Mouse (Mus musculus): ENCODE measurements at regions not wholly inside any gene's neighbourhood (a gene's known extent, or its start where the extent isn't known, plus 50 kb on each side); places are given as distances from the start of the nearest gene placed in this dataset.

GRCm38 (mm10) chr14:99516703-99517102, 218.2 kb downstream of the Klf5 start:
- intact Hi-C loops (cut with DNase I) = no loop called here
- no peak for DNase-seq

GRCm38 (mm10) chr14:99520343-99520742, 221.9 kb downstream of the Klf5 start:
- DNase-seq = no peak
- intact Hi-C loops (cut with DNase I) = no loop called here

GRCm38 (mm10) chr14:99521954-99522523, 223.5 kb downstream of the Klf5 start:
- intact Hi-C loops (cut with DNase I) = no loop called here
- DNase-seq = no peak

- intact Hi-C loops (cut with DNase I) = no loop called here
- DNase-seq = no peak
These were observed 237.3 kb downstream of the Klf5 start for GRCm38 (mm10) chr14:99535781-99536180.

- intact Hi-C loops (cut with DNase I) = no loop called here
These were observed 238.8 kb downstream of the Klf5 start for GRCm38 (mm10) chr14:99537286-99537685.

DNA sequence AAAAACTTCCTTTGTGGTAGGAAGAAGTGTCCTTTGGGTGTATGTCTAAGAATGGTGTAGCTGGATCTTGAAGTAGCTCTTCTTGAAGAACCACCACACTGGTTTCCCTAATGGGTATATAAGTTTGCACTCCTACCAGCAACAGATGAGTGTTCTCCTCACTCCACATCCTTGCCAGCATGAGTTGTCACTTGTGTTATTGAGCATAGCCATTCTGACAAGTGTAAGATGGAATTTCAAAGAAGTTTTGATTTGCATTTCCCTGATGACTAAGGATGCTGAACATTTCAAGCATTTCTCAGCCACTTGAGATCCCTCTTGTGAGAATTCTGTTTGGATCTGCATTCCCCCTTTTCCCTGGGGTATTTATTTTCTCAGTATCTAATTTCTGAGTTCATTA, 243.2 kb downstream of the Klf5 start:
- DNase-seq = no peak
- intact Hi-C loops (cut with DNase I) = no loop called here

More at GRCm38 (mm10) chr14:99537286-99537685, 238.8 kb downstream of the Klf5 start:
- DNase-seq = no peak

GRCm38 (mm10) chr14:99547931-99548330, 249.4 kb downstream of the Klf5 start:
- intact Hi-C loops (cut with DNase I) = no loop called here

GRCm38 (mm10) chr14:99548363-99549248, 250.1 kb downstream of the Klf5 start:
- no peak for DNase-seq

More at GRCm38 (mm10) chr14:99547931-99548330, 249.4 kb downstream of the Klf5 start:
- no peak for DNase-seq

GRCm38 (mm10) chr14:99564024-99564423, 265.5 kb downstream of the Klf5 start:
- DNase-seq = no peak
- intact Hi-C loops (cut with DNase I) = no loop called here

More at GRCm38 (mm10) chr14:99548363-99549248, 250.1 kb downstream of the Klf5 start:
- intact Hi-C loops (cut with DNase I) = no loop called here

- DNase-seq = no peak
- intact Hi-C loops (cut with DNase I) = no loop called here
These were observed 275.7 kb downstream of the Klf5 start for GRCm38 (mm10) chr14:99574146-99574545.

- intact Hi-C loops (cut with DNase I) = no loop called here
- DNase-seq = peak in 1 of 2 experiments; percentile 9
These were observed 280.2 kb downstream of the Klf5 start for GRCm38 (mm10) chr14:99578665-99579064.

GRCm38 (mm10) chr14:99579271-99579759, 280.8 kb downstream of the Klf5 start:
- no peak for DNase-seq
- intact Hi-C loops (cut with DNase I) = no loop called here

GRCm38 (mm10) chr14:99579765-99580266, 281.3 kb downstream of the Klf5 start:
- intact Hi-C loops (cut with DNase I) = no loop called here
- DNase-seq = no peak

- intact Hi-C loops (cut with DNase I) = no loop called here
- DNase-seq = no peak
These were observed 285.7 kb downstream of the Klf5 start for GRCm38 (mm10) chr14:99584144-99584543.

DNA sequence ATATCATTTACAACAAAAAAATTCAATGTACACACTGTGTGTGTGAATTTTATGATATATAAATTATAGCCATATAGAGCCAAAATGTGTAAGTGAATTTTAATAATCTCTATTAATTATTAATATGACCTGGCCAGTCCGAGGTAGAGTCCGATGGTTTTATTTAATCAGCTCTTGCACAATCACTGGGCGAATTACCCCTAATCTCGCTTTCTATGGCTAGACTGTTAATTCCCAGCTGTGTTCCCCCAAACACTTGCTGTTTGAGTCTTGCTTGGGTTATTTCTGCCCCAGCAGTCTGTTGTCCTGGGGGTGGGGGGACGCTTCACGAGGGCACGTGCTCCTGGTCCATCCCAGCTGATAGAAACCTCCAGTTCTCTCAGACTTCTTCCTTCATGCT, 287.5 kb downstream of the Klf5 start:
- no peak for DNase-seq
- intact Hi-C loops (cut with DNase I) = no loop called here

- DNase-seq = no peak
- intact Hi-C loops (cut with DNase I) = no loop called here
These were observed 292.5 kb downstream of the Klf5 start for GRCm38 (mm10) chr14:99590854-99591470.

DNA sequence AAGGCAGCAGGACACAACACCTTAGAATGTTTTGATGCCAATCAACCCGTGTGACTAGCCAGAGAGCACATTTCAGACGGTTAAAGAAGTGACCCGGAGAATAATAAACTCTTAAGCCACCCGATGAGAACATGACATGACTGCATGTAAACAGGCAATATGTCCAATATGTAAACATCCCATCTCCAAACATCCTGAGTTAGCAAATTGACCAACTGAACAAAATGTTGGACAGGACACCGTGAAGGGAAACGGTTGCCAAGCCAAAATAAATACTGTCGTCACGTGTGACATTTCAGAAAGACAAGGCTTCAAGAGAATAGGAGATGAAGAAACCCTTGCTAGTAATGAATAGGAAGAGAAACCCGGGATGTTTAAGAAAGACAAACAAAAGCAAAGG, 294.4 kb downstream of the Klf5 start:
- intact Hi-C loops (cut with DNase I) = no loop called here
- no peak for DNase-seq

DNA sequence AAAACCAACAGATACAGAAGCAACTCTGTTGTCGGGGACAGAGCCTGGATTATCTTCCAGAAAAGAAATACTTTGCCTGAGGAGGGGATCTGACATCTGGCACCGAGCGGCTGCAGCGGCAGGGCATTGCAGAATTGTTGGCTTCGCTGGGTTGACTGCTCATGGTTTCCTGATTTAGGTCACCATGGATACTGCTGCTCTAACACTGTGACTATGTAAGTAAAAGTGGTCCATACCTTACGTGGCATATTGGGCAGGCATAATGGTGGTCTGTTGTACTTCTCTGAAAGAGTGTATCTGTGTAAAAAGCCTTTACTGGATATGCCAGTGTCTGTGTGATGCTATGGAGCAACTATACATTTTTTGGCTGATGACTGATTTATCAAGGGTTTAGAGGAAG, 295.4 kb downstream of the Klf5 start:
- intact Hi-C loops (cut with DNase I) = no loop called here
- no peak for DNase-seq

DNA sequence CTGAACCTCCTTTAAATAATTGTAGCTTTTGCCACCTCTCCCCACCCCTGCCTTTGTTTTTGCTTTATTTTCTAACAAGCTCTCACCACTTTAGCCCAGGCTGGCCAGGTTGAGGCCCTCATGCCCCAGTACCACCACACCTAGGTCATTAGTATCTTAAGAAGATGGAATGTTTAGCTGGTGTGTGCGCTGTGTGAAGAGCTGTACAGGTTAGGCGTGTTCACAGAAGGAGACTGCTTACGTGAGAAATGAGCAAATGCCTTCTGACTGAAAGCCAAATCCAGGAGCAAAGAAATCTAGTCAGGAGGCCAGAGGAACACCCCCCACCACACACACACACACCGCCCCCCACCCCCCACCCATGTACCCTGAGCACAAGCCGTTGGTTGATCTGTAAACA, 303.4 kb downstream of the Klf5 start:
- no peak for DNase-seq
- intact Hi-C loops (cut with DNase I) = no loop called here

DNA sequence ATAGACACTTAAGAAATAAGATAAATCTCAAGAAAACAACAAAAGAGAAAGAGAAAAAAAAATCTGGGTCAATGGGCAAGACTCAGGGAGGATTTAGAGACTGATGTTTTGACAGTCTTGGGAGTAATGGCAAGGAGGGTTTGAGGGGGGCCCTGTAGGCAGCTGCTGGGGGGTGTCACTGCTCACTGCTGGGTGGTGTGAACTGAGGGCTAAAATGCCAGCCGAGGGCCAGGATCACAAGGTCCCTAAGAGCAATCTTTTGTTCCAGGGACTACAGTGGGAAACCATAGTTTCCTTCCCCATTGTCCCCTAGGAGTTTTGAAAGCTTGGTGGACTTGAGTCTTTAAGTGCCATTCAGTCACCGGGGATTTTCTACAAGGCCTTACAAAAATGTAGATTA, 304.8 kb downstream of the Klf5 start:
- DNase-seq = no peak
- intact Hi-C loops (cut with DNase I) = no loop called here

DNA sequence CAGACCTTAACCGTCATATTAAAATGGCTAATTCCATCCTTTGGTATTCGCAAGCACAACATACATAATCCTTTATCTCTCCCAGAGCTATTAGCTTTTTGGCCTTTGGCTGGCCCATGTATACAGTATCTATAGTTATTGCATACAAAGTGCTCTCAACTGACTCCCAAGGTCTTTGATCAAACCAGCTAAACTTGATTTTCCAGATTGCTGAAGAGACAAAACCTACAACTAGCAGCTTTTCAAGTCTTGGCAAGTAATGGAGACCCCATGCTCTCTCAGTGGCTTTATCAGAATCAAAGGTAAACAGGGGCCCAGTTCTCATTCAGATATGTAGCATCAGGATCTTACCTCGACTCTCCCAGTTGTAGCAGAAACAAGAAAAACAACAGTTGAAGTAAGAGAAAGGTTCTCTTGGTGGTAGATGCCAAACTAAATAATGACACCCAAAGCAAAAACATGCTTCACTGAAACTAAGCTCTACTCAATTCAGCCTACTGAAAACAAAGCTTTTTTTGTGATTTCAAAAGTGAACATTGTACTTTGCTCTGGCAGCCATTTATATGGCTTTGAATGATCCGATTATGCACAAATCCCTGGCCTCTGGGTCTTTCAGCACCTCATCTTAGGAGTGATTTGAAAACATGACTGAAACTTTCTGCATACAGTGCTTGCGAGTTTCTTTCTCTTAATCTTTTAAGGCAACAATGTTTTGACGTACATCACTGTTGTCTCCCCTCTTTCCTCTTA, 307.0 kb downstream of the Klf5 start:
- no peak for DNase-seq
- intact Hi-C loops (cut with DNase I) = no loop called here

Data from heart, postnatal 10 days (tissue).